Mouse (Mus musculus): ENCODE results near the gene Gss.
"Not testable (repeated sequence)": the region's sequence is repeated elsewhere in the genome, so short reads cannot be mapped to it uniquely, and the experiment has no call there.

Gene Gss

GRCm38 (mm10) chr2:155616971-155617370 lies 24.4 kb upstream of the Gss start:
- no peak for DNase-seq (ENCODE audit: low spot score)

- no peak for DNase-seq (ENCODE audit: low spot score)
These were observed 21.3 kb upstream of the Gss start for GRCm38 (mm10) chr2:155613953-155614352.

GRCm38 (mm10) chr2:155613326-155613755 lies 20.7 kb upstream of the Gss start:
- no peak for DNase-seq (ENCODE audit: low spot score)

- DNase-seq (ENCODE audit: low spot score), result no peak
These were observed 19.4 kb upstream of the Gss start for GRCm38 (mm10) chr2:155611834-155612550.

GRCm38 (mm10) chr2:155610978-155611377 lies 18.4 kb upstream of the Gss start, which contains the start of gene Myh7b:
Gene Myh7b (plus strand): TSS chr2:155611212.
- no peak for DNase-seq (ENCODE audit: low spot score)

GRCm38 (mm10) chr2:155606360-155606759 lies 13.8 kb upstream of the Gss start:
- DNase-seq (ENCODE audit: low spot score), result no peak

GRCm38 (mm10) chr2:155605236-155605589 lies 12.6 kb upstream of the Gss start:
- DNase-seq (ENCODE audit: low spot score), result not testable (repeated sequence)

- DNase-seq (ENCODE audit: low spot score), result no peak
These were observed 12.1 kb upstream of the Gss start for GRCm38 (mm10) chr2:155604560-155605235.

- DNase-seq (ENCODE audit: low spot score), result no peak
These were observed 11.1 kb upstream of the Gss start for GRCm38 (mm10) chr2:155603707-155604106.

GRCm38 (mm10) chr2:155595516-155595915 lies 2.9 kb upstream of the Gss start:
- no peak for DNase-seq (ENCODE audit: low spot score)

GRCm38 (mm10) chr2:155592854-155593283 lies 259 bp upstream of the Gss start:
- DNase-seq (ENCODE audit: low spot score), result no peak

- DNase-seq (ENCODE audit: low spot score), result no peak
These were observed 934 bp downstream of the Gss start for GRCm38 (mm10) chr2:155591676-155592075.

- no peak for DNase-seq (ENCODE audit: low spot score)
These were observed 1.7 kb downstream of the Gss start for GRCm38 (mm10) chr2:155590876-155591275.

GRCm38 (mm10) chr2:155589521-155589920 lies 3.1 kb downstream of the Gss start:
- DNase-seq (ENCODE audit: low spot score), result no peak

- no peak for DNase-seq (ENCODE audit: low spot score)
These were observed 4.5 kb downstream of the Gss start for GRCm38 (mm10) chr2:155588136-155588535.

GRCm38 (mm10) chr2:155585486-155585885 lies 7.1 kb downstream of the Gss start:
- no peak for DNase-seq (ENCODE audit: low spot score)

- DNase-seq (ENCODE audit: low spot score), result no peak
These were observed 7.5 kb downstream of the Gss start for GRCm38 (mm10) chr2:155585082-155585481.

- DNase-seq (ENCODE audit: low spot score), result peak; percentile 41
These were observed 8.6 kb downstream of the Gss start for GRCm38 (mm10) chr2:155583927-155584530.

GRCm38 (mm10) chr2:155582996-155583395 lies 9.6 kb downstream of the Gss start:
- no peak for DNase-seq (ENCODE audit: low spot score)

GRCm38 (mm10) chr2:155582384-155582995 lies 10.1 kb downstream of the Gss start:
- no peak for DNase-seq (ENCODE audit: low spot score)

- no peak for DNase-seq (ENCODE audit: low spot score)
These were observed 12.3 kb downstream of the Gss start for GRCm38 (mm10) chr2:155580331-155580730.

GRCm38 (mm10) chr2:155576656-155577055 lies 16.0 kb downstream of the Gss start:
- DNase-seq (ENCODE audit: low spot score), result no peak

- no peak for DNase-seq (ENCODE audit: low spot score)
These were observed 17.9 kb downstream of the Gss start for GRCm38 (mm10) chr2:155574700-155575099.
